7 mouse cellular contexts compared by ENCODE assay signal in the genomic region with DNA sequence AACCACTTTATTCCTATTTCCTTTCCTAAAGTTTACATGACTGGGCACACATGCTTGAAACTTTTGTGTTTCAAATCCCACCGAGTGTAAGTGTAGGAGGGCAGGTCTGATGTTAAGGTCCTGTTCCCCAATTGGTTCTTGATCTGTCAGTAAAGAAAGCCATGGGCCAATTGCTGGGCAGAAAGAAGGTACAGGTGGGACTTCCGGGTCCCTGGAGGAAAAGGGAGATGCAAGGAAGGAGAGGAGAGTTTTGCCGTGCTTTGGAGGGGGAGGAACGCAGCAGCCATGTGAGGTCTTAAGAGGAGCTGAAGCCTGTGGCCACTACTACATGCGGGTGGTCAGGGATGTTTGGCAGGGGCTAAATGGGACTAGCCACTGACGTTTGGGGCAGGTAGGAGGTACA. TPM values are rescaled to one million over a fixed set of nuclear protein-coding genes. Genes with fewer than 3 reads are reported as not detected.
A peak's percentile ranks its signal among the peaks of the same experiment; 100 is the strongest.
DNase-seq lines count a peak whose midpoint lies in the region; ATAC-seq and TF ChIP-seq lines count a peak whose summit lies in the region.

No protein-coding gene starts in this region.

- no peak overlapping the region for H3K27ac ChIP-seq in midbrain, embryonic 10.5 days (replicated peaks)
- H3K27ac ChIP-seq in midbrain, embryonic 14.5 days (replicated peaks; ENCODE audit: low read depth, low read length) = no peak overlapping the region
- H3K27ac ChIP-seq in bone marrow, adult 2 months (ENCODE audit: control insufficient read depth, insufficient read depth, low read depth, low read length, poor library complexity) = no peak overlapping the region
- no peak overlapping the region for H3K27ac ChIP-seq in olfactory bulb, adult 2 months (ENCODE audit: insufficient read depth, low read depth, low read length)

- TF ChIP-seq POLR2A in bone marrow, adult 2 months (IDR thresholded peaks at IDR 0.05; ENCODE audit: borderline replicate concordance, control insufficient read depth, low read depth, low read length) = no peak
- no peak for TF ChIP-seq POLR2A in olfactory bulb, adult 2 months (IDR thresholded peaks at IDR 0.05; ENCODE audit: insufficient read depth, low read depth, low read length)

- H3K4me2 ChIP-seq in midbrain, embryonic 14.5 days (ENCODE audit: low read length) = no peak overlapping the region

- WGBS in midbrain, embryonic 10.5 days = 47% methylated on average over 6 of the region's 6 CpGs
- WGBS in midbrain, embryonic 14.5 days = 52% methylated on average over 6 of the region's 6 CpGs
- WGBS in bone marrow, adult 2 months = 39% methylated on average over 6 of the region's 6 CpGs
- 57% methylated on average over 6 of the region's 6 CpGs for WGBS in olfactory bulb, adult 2 months

- no peak for TF ChIP-seq CTCF in bone marrow, adult 2 months (IDR thresholded peaks at IDR 0.05; ENCODE audit: control insufficient read depth, insufficient read depth, low read length)
- TF ChIP-seq CTCF in olfactory bulb, adult 2 months (IDR thresholded peaks at IDR 0.05; ENCODE audit: insufficient read depth, low read depth, low read length) = no peak

- H3K4me3 ChIP-seq in midbrain, embryonic 10.5 days = peak overlapping the region; percentile 34; the same call in 1 of the 2 replicates
- no peak overlapping the region for H3K4me3 ChIP-seq in midbrain, embryonic 14.5 days (replicated peaks; ENCODE audit: low read depth, low read length)
- H3K4me3 ChIP-seq in bone marrow, adult 2 months (replicated peaks; ENCODE audit: control insufficient read depth, low read depth, low read length) = peak overlapping the region; percentile 44
- H3K4me3 ChIP-seq in olfactory bulb, adult 2 months (ENCODE audit: insufficient read depth, low read depth, low read length) = peak overlapping the region; percentile 6; the same call in 1 of the 2 replicates

- no peak for DNase-seq in midbrain, embryonic 10.5 days (ENCODE audit: low spot score)
- no peak for DNase-seq in midbrain, embryonic 14.5 days
- no peak for DNase-seq in layer of hippocampus, adult 9-10 months (ENCODE audit: low spot score)
- DNase-seq in adrenal gland, postnatal 14 days = no peak

- no peak for ATAC-seq in midbrain, embryonic 14.5 days (ENCODE audit: low FRiP score, low TSS enrichment)
- peak; percentile 83 for ATAC-seq in inflammation-experienced regulatory T-cells, adult 6 months

- H3K36me3 ChIP-seq in midbrain, embryonic 10.5 days = no peaks in the 10 kb centered on the region
- no peaks in the 10 kb centered on the region for H3K36me3 ChIP-seq in midbrain, embryonic 14.5 days (ENCODE audit: control insufficient read depth, insufficient read depth, low read length)

- H3K4me1 ChIP-seq in midbrain, embryonic 10.5 days = no peaks in the 10 kb centered on the region; the same call in 1 of the 2 replicates
- 0 out of 2 replicates have a peak, but pooled peaks cover 4% of the 10 kb centered on the region for H3K4me1 ChIP-seq in midbrain, embryonic 14.5 days (ENCODE audit: control insufficient read depth, insufficient read depth, low read length)
- no peaks in the 10 kb centered on the region for H3K4me1 ChIP-seq in bone marrow, adult 2 months (ENCODE audit: control insufficient read depth, insufficient read depth, low read length)
- H3K4me1 ChIP-seq in olfactory bulb, adult 2 months (ENCODE audit: control insufficient read depth, insufficient read depth, low read length) = no peaks in the 10 kb centered on the region; the same call in 1 of the 2 replicates

- no peaks in the 10 kb centered on the region for H3K27me3 ChIP-seq in midbrain, embryonic 10.5 days (ENCODE audit: low read depth, poor library complexity, severe bottlenecking)
- no peaks in the 10 kb centered on the region for H3K27me3 ChIP-seq in midbrain, embryonic 14.5 days (ENCODE audit: control insufficient read depth, insufficient read depth, low read length)

- H3K9ac ChIP-seq in midbrain, embryonic 14.5 days (replicated peaks; ENCODE audit: low read length) = no peak overlapping the region

- no peaks in the 10 kb centered on the region for H3K9me3 ChIP-seq in midbrain, embryonic 10.5 days (replicated peaks)
- H3K9me3 ChIP-seq in midbrain, embryonic 14.5 days (ENCODE audit: control insufficient read depth, low read length) = no peaks in the 10 kb centered on the region

RNA-seq across cellular contexts. Expression of a gene that starts 35.7 kb away (rescaled TPM):
- polyA plus RNA-seq in midbrain, embryonic 10.5 days (2016; fragmentation: Nextera tagmentation; extraction: Ambion mirVana) = not detected in 2 replicates
- 0.11 TPM in 1 of 2 replicates, not detected in the other for polyA plus RNA-seq in midbrain, embryonic 14.5 days (2014; fragmentation: Nextera tagmentation; extraction: Ambion mirVana)
- 1.5 and 3.2 TPM in 2 replicates for polyA plus RNA-seq in bone marrow, adult 2 months (2011; ENCODE audit: insufficient read depth, insufficient read length, low replicate concordance, missing spikeins)
- under 1 TPM; 0.21 to 0.59 (median 0.29) TPM for polyA plus RNA-seq in inflammation-experienced regulatory T-cells, adult 6 months (2017; shearing (Covaris generic))
- polyA plus RNA-seq in olfactory bulb, adult 2 months (2012; ENCODE audit: insufficient read depth, insufficient read length, low replicate concordance, missing spikeins) = not detected in 2 replicates
- total RNA-seq in adrenal gland, postnatal 14 days (2021) = 2.4 and 24.2 TPM in 2 replicates

RNA-seq across cellular contexts. Expression of a gene that starts 48.6 kb away (rescaled TPM):
- 1.5 and 2.1 TPM in 2 replicates for polyA plus RNA-seq in midbrain, embryonic 10.5 days (2016; fragmentation: Nextera tagmentation; extraction: Ambion mirVana)
- 3.7 and 5.1 TPM in 2 replicates for polyA plus RNA-seq in midbrain, embryonic 14.5 days (2014; fragmentation: Nextera tagmentation; extraction: Ambion mirVana)
- polyA plus RNA-seq in bone marrow, adult 2 months (2011; ENCODE audit: insufficient read depth, insufficient read length, low replicate concordance, missing spikeins) = 7.3 and 7.7 TPM in 2 replicates
- polyA plus RNA-seq in inflammation-experienced regulatory T-cells, adult 6 months (2017; shearing (Covaris generic)) = 10 to 100 TPM; 16.5 to 35.9 (median 32.7) TPM
- not detected in 2 replicates for polyA plus RNA-seq in olfactory bulb, adult 2 months (2012; ENCODE audit: insufficient read depth, insufficient read length, low replicate concordance, missing spikeins)
- total RNA-seq in adrenal gland, postnatal 14 days (2021) = 6.9 and 10.6 TPM in 2 replicates
